9 mouse cellular contexts compared by ENCODE assay signal in the genomic region with DNA sequence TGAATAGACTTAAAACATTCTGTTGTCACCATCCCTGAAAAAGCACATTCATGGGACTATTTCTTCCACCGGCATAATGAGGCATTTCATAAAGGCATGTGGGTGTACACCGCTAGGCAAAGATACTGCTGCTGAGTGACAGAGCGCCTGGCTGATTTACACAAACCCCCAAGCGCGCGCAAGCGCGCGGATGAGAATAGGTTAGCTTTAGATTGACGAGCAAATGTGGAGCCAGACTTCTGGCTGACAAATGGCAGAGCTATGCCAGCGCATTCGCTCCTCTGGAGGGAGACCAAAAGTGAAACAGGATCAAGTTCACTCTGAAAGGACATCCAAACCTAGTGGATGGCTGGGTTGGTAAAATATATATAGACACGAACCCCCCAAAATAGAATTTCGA. TPM values are rescaled to one million over a fixed set of nuclear protein-coding genes. Genes with fewer than 3 reads are reported as not detected.
A peak's percentile ranks its signal among the peaks of the same experiment; 100 is the strongest.
DNase-seq lines count a peak whose midpoint lies in the region; ATAC-seq and TF ChIP-seq lines count a peak whose summit lies in the region.
"Had no signal": no experiment of that assay in that cellular context is flagged by ENCODE, and none has a peak within 500 bp of the region (broad histone marks: within the 10 kb centered on the region; RNA-seq: fewer than 3 reads in every experiment).

Itgb6 (minus strand) TSS at position 130 of the 400 bp plus-strand sequence.

- 57% methylated on average over 14 of the region's 14 CpGs for WGBS in lung, embryonic 14.5 days
- WGBS in hindbrain, embryonic 15.5 days, result 60% methylated on average over 14 of the region's 14 CpGs
- WGBS in midbrain, embryonic 14.5 days, result 61% methylated on average over 14 of the region's 14 CpGs

- DNase-seq in lung, embryonic 14.5 days, result peak; percentile 42
- DNase-seq in lung, postnatal 14 days, result no peak
- DNase-seq in gastrocnemius, adult 2 months, result peak; percentile 86
- DNase-seq in midbrain, embryonic 14.5 days, result peak; percentile 63
- no peak for DNase-seq in thymus, postnatal 25 days
- DNase-seq in ovary, postnatal 14 days (ENCODE audit: low spot score), result no peak
- no peak for DNase-seq in kidney, postnatal 4 days
- DNase-seq: liver, embryonic 13.5 days had no signal

- no peaks in the 10 kb centered on the region for H3K27me3 ChIP-seq in lung, embryonic 14.5 days (ENCODE audit: insufficient read depth, low read length)
- H3K27me3 ChIP-seq in hindbrain, embryonic 15.5 days, result no peaks in the 10 kb centered on the region
- H3K27me3 ChIP-seq in midbrain, embryonic 14.5 days (ENCODE audit: control insufficient read depth, insufficient read depth, low read length), result no peaks in the 10 kb centered on the region
- H3K27me3 ChIP-seq: liver, embryonic 13.5 days had no signal

- no peak within 1 kb of the TSS for H3K4me3 ChIP-seq in lung, embryonic 14.5 days (ENCODE audit: low read depth, low read length)
- peak within 1 kb of the TSS; percentile 77 for H3K4me3 ChIP-seq in gastrocnemius, adult 2 months
- H3K4me3 ChIP-seq in hindbrain, embryonic 15.5 days, result no peak within 1 kb of the TSS
- H3K4me3 ChIP-seq in midbrain, embryonic 14.5 days (replicated peaks; ENCODE audit: low read depth, low read length), result no peak within 1 kb of the TSS
- H3K4me3 ChIP-seq: liver, embryonic 13.5 days had no signal

- H3K4me2 ChIP-seq in lung, embryonic 14.5 days, result peak within 1 kb of the TSS; percentile 12; the same call in 1 of the 2 replicates
- 0 out of 2 replicates have a peak within 1 kb of the TSS, but pooled peaks have one; percentile 16 for H3K4me2 ChIP-seq in hindbrain, embryonic 15.5 days
- no peak within 1 kb of the TSS for H3K4me2 ChIP-seq in midbrain, embryonic 14.5 days (ENCODE audit: low read length)
- H3K4me2 ChIP-seq: liver, embryonic 13.5 days had no signal

- no peak for TF ChIP-seq CTCF in lung, embryonic 14.5 days (IDR thresholded peaks at IDR 0.05; ENCODE audit: low read depth)
- TF ChIP-seq CTCF in gastrocnemius, adult 2 months (IDR thresholded peaks at IDR 0.05), result peak; percentile 6; the same call in 1 of the 2 replicates

- intact Hi-C loops in gastrocnemius, adult 2 months (cut with DNase I), result loop anchor here (5.0 kb wide), 2 partner anchors 240 to 680 kb away; partner anchors contain the start of gene Rbms1

- H3K36me3 ChIP-seq in lung, embryonic 14.5 days (ENCODE audit: insufficient read depth), result no peaks in the 10 kb centered on the region
- H3K36me3 ChIP-seq in hindbrain, embryonic 15.5 days, result no peaks in the 10 kb centered on the region
- no peaks in the 10 kb centered on the region for H3K36me3 ChIP-seq in midbrain, embryonic 14.5 days (ENCODE audit: control insufficient read depth, insufficient read depth, low read length)
- H3K36me3 ChIP-seq: liver, embryonic 13.5 days had no signal

- 0 out of 2 replicates have a peak, but pooled peaks cover 6% of the 10 kb centered on the region for H3K4me1 ChIP-seq in lung, embryonic 14.5 days (ENCODE audit: insufficient read depth)
- peaks cover 7% of the 10 kb centered on the region for H3K4me1 ChIP-seq in hindbrain, embryonic 15.5 days (replicated peaks)
- no peaks in the 10 kb centered on the region for H3K4me1 ChIP-seq in midbrain, embryonic 14.5 days (ENCODE audit: control insufficient read depth, insufficient read depth, low read length)
- H3K4me1 ChIP-seq: liver, embryonic 13.5 days had no signal

- no peak within 1 kb of the TSS for H3K27ac ChIP-seq in lung, embryonic 14.5 days (ENCODE audit: low read depth)
- H3K27ac ChIP-seq in gastrocnemius, adult 2 months, result peak within 1 kb of the TSS; percentile 93
- H3K27ac ChIP-seq in hindbrain, embryonic 15.5 days (replicated peaks), result no peak within 1 kb of the TSS
- H3K27ac ChIP-seq in midbrain, embryonic 14.5 days (replicated peaks; ENCODE audit: low read depth, low read length), result no peak within 1 kb of the TSS
- H3K27ac ChIP-seq: liver, embryonic 13.5 days had no signal

- ATAC-seq in lung, embryonic 14.5 days (ENCODE audit: insufficient read depth), result peak; percentile 57
- ATAC-seq in hindbrain, embryonic 15.5 days (ENCODE audit: low FRiP score, low read depth), result peak; percentile 69; the same call in 1 of the 2 replicates
- ATAC-seq in midbrain, embryonic 14.5 days (ENCODE audit: low FRiP score, low TSS enrichment), result peak; percentile 24; the same call in 1 of the 2 replicates

- H3K9me3 ChIP-seq in lung, embryonic 14.5 days (ENCODE audit: low read depth, low read length), result no peaks in the 10 kb centered on the region
- no peaks in the 10 kb centered on the region for H3K9me3 ChIP-seq in hindbrain, embryonic 15.5 days
- no peaks in the 10 kb centered on the region for H3K9me3 ChIP-seq in midbrain, embryonic 14.5 days (ENCODE audit: control insufficient read depth, low read length)
- H3K9me3 ChIP-seq: liver, embryonic 13.5 days had no signal

- H3K9ac ChIP-seq in lung, embryonic 14.5 days, result no peak within 1 kb of the TSS
- H3K9ac ChIP-seq in hindbrain, embryonic 15.5 days, result no peak within 1 kb of the TSS
- H3K9ac ChIP-seq in midbrain, embryonic 14.5 days (replicated peaks; ENCODE audit: low read length), result no peak within 1 kb of the TSS
- H3K9ac ChIP-seq: liver, embryonic 13.5 days had no signal

RNA-seq across cellular contexts. Expression of gene Itgb6, which starts in this region (rescaled TPM):
- 5.5 and 6.2 TPM in 2 replicates for polyA plus RNA-seq in lung, embryonic 14.5 days (2014; fragmentation: Nextera tagmentation; extraction: Ambion mirVana)
- total RNA-seq in gastrocnemius, adult 2 months (2021), result 10 to 100 TPM; 18.3 to 50.1 TPM
- polyA plus RNA-seq in hindbrain, embryonic 15.5 days (2015; fragmentation: Nextera tagmentation; extraction: Ambion mirVana), result 0.10 TPM in 1 of 2 replicates, not detected in the other
- polyA plus RNA-seq in midbrain, embryonic 14.5 days (2014; fragmentation: Nextera tagmentation; extraction: Ambion mirVana), result not detected in 2 replicates

Comparison
In these comparisons a context has a peak if more than half of its experiments do, and no peak if none do; other contexts are left out.
1. DNase-seq: peak in lung, embryonic 14.5 days (single experiment) and gastrocnemius, adult 2 months (single experiment); none in lung, postnatal 14 days (single experiment), thymus, postnatal 25 days (single experiment), ovary, postnatal 14 days (single experiment) and kidney, postnatal 4 days (0 of 2).
2. Peak in ATAC-seq and H3K4me2 ChIP-seq in hindbrain, embryonic 15.5 days; RNA of the gene not detected or under 1 TPM.
3. Peak in DNase-seq and ATAC-seq in midbrain, embryonic 14.5 days; RNA of the gene not detected or under 1 TPM.
4. Peak in every context shown above with its lines, with median percentiles within 50 percentile points of each other: ATAC-seq.